Mouse (Mus musculus): ENCODE data around the gene Pla2g4a.

DNA sequence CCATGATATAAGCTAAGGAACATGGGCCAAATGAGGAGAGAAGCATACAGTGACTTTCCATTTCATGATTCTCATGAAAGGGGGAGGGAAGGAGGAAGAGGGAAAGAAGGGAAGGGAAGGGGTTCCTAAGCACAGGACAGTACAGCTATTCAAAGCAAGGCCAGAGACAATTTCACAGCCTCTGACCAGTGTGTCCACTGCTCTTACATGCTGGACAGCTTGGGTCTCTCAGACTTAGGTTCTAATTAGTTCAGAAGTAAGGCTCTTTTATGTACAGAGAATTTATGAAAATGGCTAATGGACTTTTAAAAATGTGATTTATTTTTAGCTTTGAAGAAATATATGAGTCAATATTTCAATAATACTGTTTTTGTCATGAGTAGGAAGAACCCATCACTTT, 9.0 kb downstream of the Pla2g4a start:
- TF ChIP-seq CTCF (IDR thresholded peaks at IDR 0.05) (no peak), EP300 (IDR thresholded peaks at IDR 0.05) (no peak)
